Mouse (Mus musculus): Measurements from ENCODE around the gene Zbed4.

GRCm38 (mm10) chr15:88712501-88712900, 39.0 kb upstream of the Zbed4 start:
- TF ChIP-seq POLR2A (IDR thresholded peaks at IDR 0.05; ENCODE audit: low read depth, low read length) (no peak), CTCF (IDR thresholded peaks at IDR 0.05; ENCODE audit: borderline replicate concordance, insufficient read depth, low read length) (no peak)
